8 mouse cellular contexts compared by ENCODE assay signal in genomic region chr6:86028601-86029322, GRCm38 (mm10). TPM values are rescaled to one million over a fixed set of nuclear protein-coding genes. Genes with fewer than 3 reads are reported as not detected.
DNase-seq lines count a peak whose midpoint lies in the region; ATAC-seq lines count a peak whose summit lies in the region.

Gene Add2 (plus strand): TSS chr6:86028681.

- 0 out of 2 replicates have a peak, but pooled peaks cover 2% of the 10 kb centered on the region for H3K4me1 ChIP-seq in lung, embryonic 16.5 days (replicated peaks; ENCODE audit: control insufficient read depth, insufficient read depth, low read length)
- peaks cover 42% of the 10 kb centered on the region for H3K4me1 ChIP-seq in midbrain, embryonic 12.5 days

- peak; percentile 50; the same call in 1 of the 2 replicates for ATAC-seq in lung, embryonic 16.5 days (ENCODE audit: low read depth)
- ATAC-seq in midbrain, embryonic 12.5 days (ENCODE audit: low FRiP score, low read depth) = peak; percentile 92

- H3K9ac ChIP-seq in lung, embryonic 16.5 days (ENCODE audit: low read length) = peak within 1 kb of the TSS; percentile 61
- peak within 1 kb of the TSS; percentile 97 for H3K9ac ChIP-seq in midbrain, embryonic 12.5 days (replicated peaks)

- WGBS in lung, embryonic 16.5 days = 1% methylated on average over 56 of the region's 56 CpGs
- under 1% methylated on average over 55 of the region's 56 CpGs for WGBS in midbrain, embryonic 12.5 days

- no peak within 1 kb of the TSS for H3K27ac ChIP-seq in lung, embryonic 16.5 days (ENCODE audit: low read length)
- H3K27ac ChIP-seq in midbrain, embryonic 12.5 days (replicated peaks) = peak within 1 kb of the TSS; percentile 95

- H3K4me2 ChIP-seq in lung, embryonic 16.5 days (ENCODE audit: low read depth, low read length) = peak within 1 kb of the TSS; percentile 92
- H3K4me2 ChIP-seq in midbrain, embryonic 12.5 days (replicated peaks) = peak within 1 kb of the TSS; percentile 75

- no peaks in the 10 kb centered on the region for H3K9me3 ChIP-seq in lung, embryonic 16.5 days (ENCODE audit: control insufficient read depth, low read length)
- H3K9me3 ChIP-seq in midbrain, embryonic 12.5 days = no peaks in the 10 kb centered on the region

- peaks cover 18% of the 10 kb centered on the region for H3K27me3 ChIP-seq in lung, embryonic 16.5 days (ENCODE audit: control insufficient read depth, insufficient read depth, low read depth, low read length)
- H3K27me3 ChIP-seq in midbrain, embryonic 12.5 days = peaks cover 21% of the 10 kb centered on the region

- H3K4me3 ChIP-seq in lung, embryonic 16.5 days (ENCODE audit: low read length) = peak within 1 kb of the TSS; percentile 54
- peak within 1 kb of the TSS; percentile 81 for H3K4me3 ChIP-seq in midbrain, embryonic 12.5 days

- no peaks in the 10 kb centered on the region for H3K36me3 ChIP-seq in lung, embryonic 16.5 days (ENCODE audit: control insufficient read depth, insufficient read depth, low read length)
- H3K36me3 ChIP-seq in midbrain, embryonic 12.5 days = no peaks in the 10 kb centered on the region

- DNase-seq in lung, postnatal 25 days (ENCODE audit: low spot score) = no peak
- peak; percentile 36 to 65 for DNase-seq in cerebellum, postnatal 4 days (ENCODE audit: low spot score in 2 of 2)
- DNase-seq in frontal cortex, postnatal 25 days (ENCODE audit: low spot score in 2 of 2) = peak; percentile 49 to 50
- DNase-seq in layer of hippocampus, postnatal 14 days (ENCODE audit: low spot score in 2 of 2) = peak; percentile 63 to 71
- no peak for DNase-seq in thymus, postnatal 36 days
- no peak for DNase-seq in spleen, postnatal 4 days (ENCODE audit: low spot score in 2 of 2)

RNA-seq across cellular contexts. Expression of gene Add2, which starts in this region (rescaled TPM):
- polyA plus RNA-seq in lung, embryonic 16.5 days (2015; fragmentation: Nextera tagmentation; extraction: Ambion mirVana) = 3.3 and 3.4 TPM in 2 replicates
- 100 to 1,000 TPM; 241 to 253 TPM for total RNA-seq in layer of hippocampus, postnatal 14 days (2021)
- polyA plus RNA-seq in midbrain, embryonic 12.5 days (2016; fragmentation: Nextera tagmentation; extraction: Ambion mirVana) = 127 and 130 TPM in 2 replicates

Comparison
In these comparisons a context has a peak if more than half of its experiments do, and no peak if none do; other contexts are left out.
1. RNA of gene Add2 (polyA plus RNA-seq): 127 to 130 TPM in midbrain, embryonic 12.5 days; 3.3 to 3.4 TPM in lung, embryonic 16.5 days; every median in the first group is over 10 times any median in the second.
2. DNase-seq: peak in cerebellum, postnatal 4 days (2 of 2), frontal cortex, postnatal 25 days (2 of 2) and layer of hippocampus, postnatal 14 days (2 of 2); none in lung, postnatal 25 days (single experiment), thymus, postnatal 36 days (0 of 2) and spleen, postnatal 4 days (0 of 2).